Mouse (Mus musculus) mouse embryonic stem cell (cell line): ENCODE measurements around the gene Cmtm4.
"Not testable (repeated sequence)": the region's sequence is repeated elsewhere in the genome, so short reads cannot be mapped to it uniquely, and the experiment has no call there.

Experiments
- in situ Hi-C, 2 experiments: fragments of 300-500 bp; cut with MboI; formaldehyde crosslinking; loops; 1 replicate in 1 of 2; 3 replicates in 1 of 2; pipeline ENCODE4 v1.14.3; 2019 to 2020; ENCODE audit warnings: low sequenced_read_pairs in 2 of 2, low pct_unique_long_range_greater_than_20kb in 1 of 2, mixed read lengths in 1 of 2; ENCODE audit not compliant: unreplicated experiment in 1 of 2

Cmtm4 gene

GRCm38 (mm10) chr8:104346706-104347105 lies 48.9 kb downstream of the Cmtm4 start:
- in situ Hi-C loops, result no loop called here

GRCm38 (mm10) chr8:104344622-104345021 lies 51.0 kb downstream of the Cmtm4 start:
- in situ Hi-C loops, result loop anchor here in 1 of 2 experiments (5.0 kb wide), 1 partner anchor 58 kb away; no protein-coding TSS in a partner anchor

GRCm38 (mm10) chr8:104343957-104344356 lies 51.6 kb downstream of the Cmtm4 start:
- in situ Hi-C loops, result loop anchor here in 1 of 2 experiments (5.0 kb wide), 1 partner anchor 58 kb away; no protein-coding TSS in a partner anchor

- in situ Hi-C loops, result loop anchor here in 1 of 2 experiments (5.0 kb wide), 1 partner anchor 60 kb away; no protein-coding TSS in a partner anchor
These were observed 53.2 kb downstream of the Cmtm4 start for GRCm38 (mm10) chr8:104342426-104342825.

- in situ Hi-C loops, result loop anchor here in 1 of 2 experiments (5.0 kb wide), 1 partner anchor 61 kb away; no protein-coding TSS in a partner anchor
These were observed 53.9 kb downstream of the Cmtm4 start for GRCm38 (mm10) chr8:104341678-104342077.

- in situ Hi-C loops, result loop anchor here in 1 of 2 experiments (5.0 kb wide), 1 partner anchor 61 kb away; no protein-coding TSS in a partner anchor
These were observed 54.5 kb downstream of the Cmtm4 start for GRCm38 (mm10) chr8:104341106-104341561.

GRCm38 (mm10) chr8:104340233-104341105 lies 55.1 kb downstream of the Cmtm4 start:
- in situ Hi-C loops, result loop anchor here in 1 of 2 experiments (5.0 kb wide), 1 partner anchor 62 kb away; no protein-coding TSS in a partner anchor

GRCm38 (mm10) chr8:104339983-104340232 lies 55.7 kb downstream of the Cmtm4 start:
- in situ Hi-C loops, result loop anchor here in 1 of 2 experiments (5.0 kb wide), 1 partner anchor 62 kb away; no protein-coding TSS in a partner anchor

- in situ Hi-C loops, result no loop called here
These were observed 56.2 kb downstream of the Cmtm4 start, which contains the start of gene Cmtm3 for GRCm38 (mm10) chr8:104339229-104339982. Gene Cmtm3, plus strand, starts transcription at chr8:104339410.

GRCm38 (mm10) chr8:104337890-104338289 lies 57.7 kb downstream of the Cmtm4 start:
- in situ Hi-C loops, result no loop called here

- in situ Hi-C loops, result no loop called here
These were observed 58.8 kb downstream of the Cmtm4 start for GRCm38 (mm10) chr8:104336806-104337205.

- in situ Hi-C loops, result no loop called here
These were observed 61.4 kb downstream of the Cmtm4 start for GRCm38 (mm10) chr8:104334196-104334595.

GRCm38 (mm10) chr8:104333786-104334185 lies 61.8 kb downstream of the Cmtm4 start:
- in situ Hi-C loops, result no loop called here

- in situ Hi-C loops, result no loop called here
These were observed 62.7 kb downstream of the Cmtm4 start for GRCm38 (mm10) chr8:104332665-104333631.

- in situ Hi-C loops, result not testable (repeated sequence)
These were observed 73.7 kb downstream of the Cmtm4 start, which contains the start of gene Cmtm2b for GRCm38 (mm10) chr8:104321930-104322329. Gene Cmtm2b, plus strand, starts transcription at chr8:104322230.

- in situ Hi-C loops, result not testable (repeated sequence)
These were observed 74.3 kb downstream of the Cmtm4 start, which contains the start of gene Gm11020 for GRCm38 (mm10) chr8:104321267-104321666. Gene Gm11020, plus strand, starts transcription at chr8:104321567.

GRCm38 (mm10) chr8:104313311-104313710 lies 82.3 kb downstream of the Cmtm4 start:
- in situ Hi-C loops, result no loop called here

GRCm38 (mm10) chr8:104312023-104312422 lies 83.6 kb downstream of the Cmtm4 start:
- in situ Hi-C loops, result not testable (repeated sequence)
